8 mouse cellular contexts compared by ENCODE assay signal in the genomic region with DNA sequence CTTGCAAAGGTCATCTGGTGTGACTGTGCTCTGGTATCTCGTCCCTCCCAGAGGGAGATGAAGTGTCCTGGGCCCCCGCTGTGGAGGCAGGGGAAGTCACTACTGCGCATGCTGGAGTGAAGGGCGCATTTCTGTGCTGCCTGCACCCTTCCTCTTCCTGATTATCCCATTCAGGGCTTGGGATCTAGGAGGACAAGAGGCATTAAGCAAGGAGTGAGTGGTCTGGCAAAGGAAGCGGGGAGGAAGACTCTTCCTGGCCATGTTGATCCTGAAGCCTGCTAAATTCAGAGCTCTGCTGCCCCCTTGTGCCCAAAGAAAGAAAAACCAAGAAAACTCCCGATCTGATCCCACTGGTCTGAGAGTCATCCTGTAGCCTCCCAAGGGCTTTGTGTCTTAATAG. TPM values are rescaled to one million over a fixed set of nuclear protein-coding genes. Genes with fewer than 3 reads are reported as not detected.
DNase-seq lines count a peak whose midpoint lies in the region; ATAC-seq and TF ChIP-seq lines count a peak whose summit lies in the region.

No protein-coding gene starts in this region.

- peak; percentile 83 for TF ChIP-seq RAD21 in CH12.LX (IDR thresholded peaks at IDR 0.05; ENCODE audit: low read depth, low read length)

- no peak overlapping the region for H3K9ac ChIP-seq in CH12.LX (ENCODE audit: insufficient read depth, low read depth)
- no peak overlapping the region for H3K9ac ChIP-seq in heart, embryonic 12.5 days
- 0 out of 2 replicates have a peak overlapping the region, but pooled peaks have one; percentile 18 for H3K9ac ChIP-seq in kidney, embryonic 16.5 days (replicated peaks; ENCODE audit: low read length)
- H3K9ac ChIP-seq in liver, embryonic 11.5 days (ENCODE audit: low read depth, low read length), result no peak overlapping the region

- H3K27ac ChIP-seq in CH12.LX (ENCODE audit: insufficient read depth, low read depth), result no peak overlapping the region
- H3K27ac ChIP-seq in brown adipose tissue, adult 24 weeks (replicated peaks; ENCODE audit: low read depth, low read length), result peak overlapping the region; percentile 85
- H3K27ac ChIP-seq in heart, embryonic 12.5 days (ENCODE audit: poor library complexity, severe bottlenecking), result no peak overlapping the region
- no peak overlapping the region for H3K27ac ChIP-seq in kidney, embryonic 16.5 days (ENCODE audit: low read length)
- no peak overlapping the region for H3K27ac ChIP-seq in liver, embryonic 11.5 days (ENCODE audit: low read depth, low read length)

- dilution Hi-C loops in CH12.LX (cut with MboI; ENCODE audit: extremely low pct_ligation_motif_present, extremely low pct_unique_long_range_greater_than_20kb, low sequenced_read_pairs), result no loop called here

- in situ Hi-C loops in CH12.LX (cut with MboI; ENCODE audit: low pct_ligation_motif_present, low pct_unique_long_range_greater_than_20kb, low sequenced_read_pairs), result loop anchor here (10.0 kb wide), 1 partner anchor 364 kb away; no protein-coding TSS in a partner anchor

- H3K4me3 ChIP-seq in CH12.LX (replicated peaks in 1 of 3; ENCODE audit: low read depth in 2 of 3, low read length in 2 of 3, poor library complexity in 1 of 3), result no peak overlapping the region
- H3K4me3 ChIP-seq in brown adipose tissue, adult 24 weeks (ENCODE audit: insufficient read depth, low read depth, low read length), result peak overlapping the region; percentile 27
- H3K4me3 ChIP-seq in heart, embryonic 12.5 days, result peak overlapping the region; percentile 32
- no peak overlapping the region for H3K4me3 ChIP-seq in kidney, embryonic 16.5 days (ENCODE audit: low read length)
- no peak overlapping the region for H3K4me3 ChIP-seq in liver, embryonic 11.5 days (ENCODE audit: low read depth, low read length)

- H3K4me2 ChIP-seq in CH12.LX (ENCODE audit: insufficient read depth, low read depth, poor library complexity, severe bottlenecking), result peak overlapping the region; percentile 35; the same call in 1 of the 2 replicates
- peak overlapping the region; percentile 67 for H3K4me2 ChIP-seq in heart, embryonic 12.5 days
- H3K4me2 ChIP-seq in kidney, embryonic 16.5 days (replicated peaks; ENCODE audit: low read depth, low read length), result peak overlapping the region; percentile 34; the same call in 1 of the 2 replicates
- peak overlapping the region; percentile 33; the same call in 1 of the 2 replicates for H3K4me2 ChIP-seq in liver, embryonic 11.5 days

- H3K27me3 ChIP-seq in CH12.LX (replicated peaks), result peaks cover 10% of the 10 kb centered on the region
- peaks cover 20% of the 10 kb centered on the region for H3K27me3 ChIP-seq in heart, embryonic 12.5 days (replicated peaks)
- peaks cover 5% of the 10 kb centered on the region; the same call in 1 of the 2 replicates for H3K27me3 ChIP-seq in kidney, embryonic 16.5 days (ENCODE audit: insufficient read depth, low read length)
- H3K27me3 ChIP-seq in liver, embryonic 11.5 days (replicated peaks; ENCODE audit: control insufficient read depth, insufficient read depth, low read length), result no peaks in the 10 kb centered on the region; the same call in 1 of the 2 replicates

- no peaks in the 10 kb centered on the region for H3K36me3 ChIP-seq in CH12.LX (replicated peaks in 1 of 2; ENCODE audit: control insufficient read depth in 1 of 2, insufficient read depth in 1 of 2, low read length in 1 of 2)
- no peaks in the 10 kb centered on the region for H3K36me3 ChIP-seq in heart, embryonic 12.5 days
- no peaks in the 10 kb centered on the region for H3K36me3 ChIP-seq in kidney, embryonic 16.5 days (ENCODE audit: insufficient read depth, low read length)
- no peaks in the 10 kb centered on the region for H3K36me3 ChIP-seq in liver, embryonic 11.5 days (ENCODE audit: control insufficient read depth, insufficient read depth, low read length)

- ATAC-seq in erythroid progenitor cell, adult 5-6 weeks (replicated peaks; ENCODE audit: low FRiP score, poor library complexity, severe bottlenecking), result peak; percentile 59; the same call in 1 of the 2 replicates
- ATAC-seq in heart, embryonic 12.5 days (ENCODE audit: insufficient number of reproducible peaks, low FRiP score), result no peak
- ATAC-seq in kidney, embryonic 16.5 days (ENCODE audit: low FRiP score, low TSS enrichment), result peak; percentile 59; the same call in 1 of the 2 replicates
- no peak for ATAC-seq in liver, embryonic 11.5 days (replicated peaks; ENCODE audit: low FRiP score)

- H3K4me1 ChIP-seq in CH12.LX (ENCODE audit: control insufficient read depth in 1 of 2, insufficient read depth in 2 of 2), result peaks cover 0 to 3% of the 10 kb centered on the region in 2 experiments; a peak in 3 of 4 replicates
- no peaks in the 10 kb centered on the region; the same call in 1 of the 2 replicates for H3K4me1 ChIP-seq in brown adipose tissue, adult 24 weeks (ENCODE audit: control insufficient read depth, insufficient read depth, insufficient read length, low read length)
- peaks cover 7% of the 10 kb centered on the region for H3K4me1 ChIP-seq in heart, embryonic 12.5 days (replicated peaks)
- H3K4me1 ChIP-seq in kidney, embryonic 16.5 days (ENCODE audit: insufficient read depth, low read length), result no peaks in the 10 kb centered on the region
- no peaks in the 10 kb centered on the region for H3K4me1 ChIP-seq in liver, embryonic 11.5 days (replicated peaks; ENCODE audit: control insufficient read depth, insufficient read depth, low read length)

- peak; percentile 70 for DNase-seq in CH12.LX (ENCODE audit: extremely low read depth)
- peak; percentile 60 for DNase-seq in liver, embryonic 11.5 days (ENCODE audit: low spot score)
- DNase-seq in neural tube, embryonic 10.5 days (ENCODE audit: extremely low spot score, low spot score), result peak; percentile 83
- DNase-seq in telencephalon, adult 2 months (ENCODE audit: low read depth, low spot score), result peak; percentile 39

- no peak for TF ChIP-seq EP300 in CH12.LX (IDR thresholded peaks at IDR 0.05; ENCODE audit: low read length)

- peaks cover 6% of the 10 kb centered on the region for H3K9me3 ChIP-seq in CH12.LX (replicated peaks; ENCODE audit: low read length)
- peaks cover 5% of the 10 kb centered on the region; the same call in 1 of the 2 replicates for H3K9me3 ChIP-seq in heart, embryonic 12.5 days (replicated peaks)
- no peaks in the 10 kb centered on the region for H3K9me3 ChIP-seq in kidney, embryonic 16.5 days (ENCODE audit: low read length)
- no peaks in the 10 kb centered on the region for H3K9me3 ChIP-seq in liver, embryonic 11.5 days (ENCODE audit: control insufficient read depth, low read length)

- no peak for TF ChIP-seq POLR2A in CH12.LX (IDR thresholded peaks at IDR 0.05; ENCODE audit: low read depth, low read length)

- TF ChIP-seq CTCF in CH12.LX (conservative IDR thresholded peaks at IDR 0.05 in 1 of 2, IDR thresholded peaks at IDR 0.05 in 1 of 2; ENCODE audit: low read depth in 2 of 2, low read length in 2 of 2), result peak; percentile 22 to 81; a peak in 2 of 4 replicates

- WGBS in heart, embryonic 12.5 days, result 10% methylated on average over 6 of the region's 6 CpGs
- 21% methylated on average over 6 of the region's 6 CpGs for WGBS in kidney, embryonic 16.5 days
- 22% methylated on average over 6 of the region's 6 CpGs for WGBS in liver, embryonic 11.5 days

- no peaks in the 10 kb centered on the region for H3K79me2 ChIP-seq in CH12.LX (replicated peaks; ENCODE audit: control insufficient read depth, extremely low read depth, insufficient read depth, poor library complexity, severe bottlenecking)

TF ChIP-seq in CH12.LX, 34 proteins besides CTCF, POLR2A, EP300 and RAD21:
- TF ChIP-seq ZKSCAN1 (IDR thresholded peaks at IDR 0.05; ENCODE audit: borderline replicate concordance, low read depth, low read length), result no peak
- TF ChIP-seq CHD1 (IDR thresholded peaks at IDR 0.05; ENCODE audit: low read depth, low read length), result no peak
- TF ChIP-seq SMC3 (IDR thresholded peaks at IDR 0.05; ENCODE audit: low read depth, low read length), result peak; percentile 61
- no peak for TF ChIP-seq USF2 (conservative IDR thresholded peaks at IDR 0.05; ENCODE audit: low read depth, low read length)
- TF ChIP-seq ZC3H11A (IDR thresholded peaks at IDR 0.05; ENCODE audit: low read depth, low read length), result no peak

RNA-seq across cellular contexts. Expression of a gene that starts 13.6 kb away (rescaled TPM):
- total RNA-seq in CH12.LX (2012; rRNA removed), result not detected in 2 replicates
- total RNA-seq in CH12.LX (2014; rRNA removed), result not detected in 2 replicates
- polyA plus RNA-seq in CH12.LX (2012; ENCODE audit: insufficient read length, low read depth), result not detected in 2 replicates
- 45.3 and 55.6 TPM in 2 replicates for polyA plus RNA-seq in brown adipose tissue, adult 24 weeks (2012; ENCODE audit: insufficient read depth, insufficient read length, missing spikeins)
- total RNA-seq in erythroid progenitor cell, adult 5-6 weeks (2015; ENCODE audit: low replicate concordance), result 14.3 TPM in 1 of 2 replicates, not detected in the other
- total RNA-seq in erythroid progenitor cell, adult 5-6 weeks (2017; ENCODE audit: low replicate concordance), result not detected in 2 replicates
- 3.1 and 3.3 TPM in 2 replicates for polyA plus RNA-seq in heart, embryonic 12.5 days (2016; fragmentation: Nextera tagmentation; extraction: Ambion mirVana)
- 2.4 TPM in 2 replicates for polyA plus RNA-seq in kidney, embryonic 16.5 days (2015; fragmentation: Nextera tagmentation; extraction: Ambion mirVana)
- polyA plus RNA-seq in liver, embryonic 11.5 days (2014; fragmentation: Nextera tagmentation; extraction: Ambion mirVana), result 1.3 and 1.8 TPM in 2 replicates

Comparison
In these comparisons a context has a peak if more than half of its experiments do, and no peak if none do; other contexts are left out.
1. H3K4me3 ChIP-seq: peak in brown adipose tissue, adult 24 weeks (single experiment) and heart, embryonic 12.5 days (single experiment); none in CH12.LX (0 of 3), kidney, embryonic 16.5 days (single experiment) and liver, embryonic 11.5 days (single experiment).
2. ATAC-seq: peak in erythroid progenitor cell, adult 5-6 weeks (single experiment) and kidney, embryonic 16.5 days (single experiment); none in heart, embryonic 12.5 days (single experiment) and liver, embryonic 11.5 days (single experiment).
3. RNA of a gene that starts 13.6 kb away (polyA plus RNA-seq): 45.3 to 55.6 TPM in brown adipose tissue, adult 24 weeks; 3.1 to 3.3 TPM in heart, embryonic 12.5 days, 2.4 TPM in kidney, embryonic 16.5 days, 1.3 to 1.8 TPM in liver, embryonic 11.5 days and not detected in CH12.LX; every median in the first group is over 10 times any median in the second.
4. Peak in every context shown above with its lines, with median percentiles within 50 percentile points of each other: DNase-seq and H3K4me2 ChIP-seq.